Mouse (Mus musculus) neural tube, embryonic 12.5 days (tissue): ENCODE results near the gene Aldh1l1. TPM values are rescaled to one million over a fixed set of nuclear protein-coding genes. Genes with fewer than 3 reads are reported as not detected.

ENCODE experiments used
- ATAC-seq: fragments of 200-750 bp; cut with Nextera tagmentation; 2 replicates; pipeline ENCODE4 v1.8.0; 2017; ENCODE audit warnings: low read depth, mild to moderate bottlenecking, moderate TSS enrichment, moderate library complexity; ENCODE audit not compliant: low FRiP score
- H3K27ac ChIP-seq: fragments of 300-500 bp; sonication (generic); 2 replicates; pipeline ENCODE4 v1.5.1; 2016
- H3K27me3 ChIP-seq: fragments of 300-500 bp; sonication (generic); replicated peaks from 2 replicates; pipeline ENCODE4 v1.6.1; 2016; ENCODE audit warnings: mild to moderate bottlenecking
- H3K36me3 ChIP-seq: fragments of 300-500 bp; sonication (generic); 2 replicates; pipeline ENCODE4 v1.6.1; 2016; ENCODE audit warnings: mild to moderate bottlenecking
- H3K4me1 ChIP-seq: fragments of 300-500 bp; sonication (generic); 2 replicates; pipeline ENCODE4 v1.6.1; 2016
- H3K4me2 ChIP-seq: fragments of 300-500 bp; sonication (generic); replicated peaks from 2 replicates; pipeline ENCODE4 v1.6.1; 2016; ENCODE audit warnings: mild to moderate bottlenecking
- H3K4me3 ChIP-seq: fragments of 300-500 bp; sonication (generic); 2 replicates; pipeline ENCODE4 v1.5.1; 2016
- H3K9ac ChIP-seq: fragments of 300-500 bp; sonication (generic); 2 replicates; pipeline ENCODE4 v1.6.1; 2016; ENCODE audit warnings: mild to moderate bottlenecking
- H3K9me3 ChIP-seq: fragments of 300-500 bp; sonication (generic); 2 replicates; pipeline ENCODE4 v1.6.1; 2016; ENCODE audit warnings: mild to moderate bottlenecking
- WGBS: fragments of 180-500 bp; shearing (Covaris S2); methylation state at CpG from one replicate; pipeline ENCODE4 v1.1.7; 2016; 5-methylcytosine and 5-hydroxymethylcytosine counted together
- polyA plus RNA-seq: library from polyadenylated mRNA; unstranded; fragments of >200 nt; fragmentation: Nextera tagmentation; extraction: Ambion mirVana; gene quantifications from 2 replicates; pipeline ENCODE4 v1.2.1, GENCODE M21; 2016

Gene Aldh1l1
- polyA plus RNA-seq, 1 experiment from 2014 or later: 9.5 TPM

DNA sequence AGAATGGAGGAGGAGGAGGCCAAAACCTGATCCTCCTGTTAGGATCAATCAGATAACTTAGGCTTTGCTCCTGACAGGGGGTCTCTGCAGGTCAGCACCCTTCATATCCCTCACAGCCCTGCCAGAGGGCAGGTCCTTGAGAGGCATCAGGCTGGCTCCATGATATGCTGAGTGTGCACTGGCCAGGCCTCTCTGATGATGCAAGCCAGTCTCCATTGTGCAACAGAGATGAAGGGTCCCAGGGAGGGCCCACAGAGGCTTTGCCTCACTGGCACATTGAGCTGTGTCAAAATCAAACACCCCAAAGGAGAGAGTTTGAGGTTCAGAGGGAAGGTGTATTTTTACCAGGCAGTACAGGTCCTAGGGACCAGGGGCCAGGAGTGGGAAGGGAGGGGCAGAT lies 28.1 kb downstream of the Aldh1l1 start:
- H3K9ac ChIP-seq: no peak overlapping the region
- no peak overlapping the region for H3K27ac ChIP-seq
- H3K4me1 ChIP-seq: no peaks in the 10 kb centered on the region
- no peak overlapping the region for H3K4me2 ChIP-seq
- H3K4me3 ChIP-seq: no peak overlapping the region
- ATAC-seq: no peak
- H3K9me3 ChIP-seq: no peaks in the 10 kb centered on the region
- no peaks in the 10 kb centered on the region for H3K36me3 ChIP-seq
- no peaks in the 10 kb centered on the region for H3K27me3 ChIP-seq

DNA sequence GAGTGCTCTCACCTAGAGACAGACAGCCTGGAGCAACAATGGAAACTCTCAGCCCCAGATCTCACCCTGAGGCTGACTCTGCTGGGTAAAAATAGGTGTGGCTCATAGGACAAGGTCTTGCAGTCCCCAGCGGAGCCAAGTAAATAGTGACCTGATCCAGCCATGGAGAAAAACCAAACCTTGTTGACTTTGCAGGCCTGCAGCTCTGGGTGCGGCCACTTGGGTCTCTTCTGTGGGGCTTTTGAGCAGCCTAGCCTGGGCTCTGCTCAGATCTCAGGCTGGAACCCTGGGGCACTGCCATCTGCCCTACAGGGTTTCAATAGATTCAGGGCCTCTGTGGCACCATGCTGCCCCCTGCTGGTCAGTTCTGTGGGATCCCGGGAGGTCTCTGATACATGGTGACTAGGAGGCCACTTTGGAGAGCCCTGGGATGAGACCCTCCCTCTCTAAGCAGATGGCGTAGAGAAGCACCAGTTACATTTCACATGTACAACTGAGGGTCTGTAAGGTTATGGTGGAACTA lies 28.7 kb downstream of the Aldh1l1 start:
- 57% methylated on average over 4 of the region's 4 CpGs for WGBS
- Histone ChIP-seq H3K27me3 (no peaks in the 10 kb centered on the region), H3K27ac (no peak overlapping the region), H3K36me3 (no peaks in the 10 kb centered on the region), H3K4me1 (no peaks in the 10 kb centered on the region), H3K9ac (no peak overlapping the region), H3K4me3 (no peak overlapping the region), H3K4me2 (no peak overlapping the region), H3K9me3 (no peaks in the 10 kb centered on the region)
- peak; percentile 76 for ATAC-seq

DNA sequence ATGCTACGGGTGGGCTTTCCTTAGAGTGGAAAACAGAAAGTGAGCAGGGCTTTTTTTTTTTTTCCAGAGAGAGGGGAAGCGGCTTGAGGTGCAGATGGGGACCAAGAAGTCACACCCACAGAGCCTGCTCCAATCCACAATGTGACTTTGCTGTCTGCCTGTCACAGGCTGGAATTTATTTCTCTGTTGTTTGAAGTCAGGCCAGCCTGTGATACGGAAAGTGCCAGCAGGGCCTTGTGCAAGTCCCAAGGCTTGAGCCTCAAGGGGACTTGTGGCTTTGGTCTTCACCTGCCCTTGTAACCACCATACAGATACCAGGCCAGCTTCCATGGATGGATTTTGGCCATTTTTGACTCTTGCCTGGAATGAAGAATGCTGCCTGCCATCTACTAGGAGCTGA lies 32.7 kb downstream of the Aldh1l1 start:
- Histone ChIP-seq H3K9me3 (no peaks in the 10 kb centered on the region), H3K4me3 (no peak overlapping the region), H3K36me3 (no peaks in the 10 kb centered on the region), H3K4me1 (no peaks in the 10 kb centered on the region), H3K9ac (no peak overlapping the region), H3K27me3 (no peaks in the 10 kb centered on the region), H3K4me2 (no peak overlapping the region), H3K27ac (no peak overlapping the region)
- WGBS: 60% methylated on average over 3 of the region's 3 CpGs
- ATAC-seq: no peak

DNA sequence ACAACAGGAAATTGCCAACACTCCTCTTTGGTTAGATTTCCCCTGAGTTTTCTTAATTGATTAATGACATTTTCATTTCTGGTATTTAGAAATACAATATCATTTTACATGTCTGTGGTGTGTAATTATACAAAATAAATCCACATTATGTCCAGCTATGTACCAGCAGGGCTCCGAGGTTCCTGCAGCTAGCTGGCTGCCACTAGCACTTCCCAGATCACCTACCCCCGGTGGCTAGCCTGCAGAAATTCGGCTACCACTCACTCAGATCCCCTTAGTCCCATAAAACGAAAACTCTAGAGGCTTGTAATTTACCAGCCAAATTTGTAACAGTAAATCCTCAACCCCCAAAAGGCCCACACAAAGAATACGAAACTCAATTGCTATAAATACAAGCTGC lies 33.1 kb downstream of the Aldh1l1 start:
- WGBS: 51% methylated on average over 5 of the region's 5 CpGs
- Histone ChIP-seq H3K9me3 (no peaks in the 10 kb centered on the region), H3K4me2 (no peak overlapping the region), H3K36me3 (no peaks in the 10 kb centered on the region), H3K27ac (no peak overlapping the region), H3K9ac (no peak overlapping the region), H3K4me3 (no peak overlapping the region), H3K27me3 (no peaks in the 10 kb centered on the region), H3K4me1 (no peaks in the 10 kb centered on the region)
- no peak for ATAC-seq

DNA sequence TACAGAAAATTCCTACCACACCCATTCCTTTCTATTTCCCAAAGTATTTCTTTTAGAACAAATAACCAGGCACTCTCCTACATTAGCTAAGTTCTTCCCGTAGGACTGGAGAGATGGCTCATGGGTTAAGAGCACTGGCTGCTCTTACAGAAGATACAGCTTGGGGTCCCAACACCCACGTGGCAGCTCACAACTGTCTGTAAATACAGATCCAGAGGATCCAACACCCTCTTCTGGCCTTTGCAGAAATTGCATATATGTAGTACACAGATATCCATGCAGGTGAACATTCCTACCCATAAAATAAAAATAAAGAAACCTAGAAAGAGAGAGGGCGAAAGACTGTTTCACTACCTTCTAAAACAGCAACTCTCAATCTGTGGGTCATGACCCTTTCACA lies 40.2 kb downstream of the Aldh1l1 start:
- Histone ChIP-seq H3K9ac (no peak overlapping the region), H3K4me2 (no peak overlapping the region), H3K36me3 (no peaks in the 10 kb centered on the region), H3K4me1 (no peaks in the 10 kb centered on the region), H3K4me3 (no peak overlapping the region), H3K27me3 (no peaks in the 10 kb centered on the region), H3K27ac (no peak overlapping the region), H3K9me3 (no peaks in the 10 kb centered on the region)
- WGBS: 71% methylated on average over 3 of the region's 3 CpGs
- no peak for ATAC-seq

DNA sequence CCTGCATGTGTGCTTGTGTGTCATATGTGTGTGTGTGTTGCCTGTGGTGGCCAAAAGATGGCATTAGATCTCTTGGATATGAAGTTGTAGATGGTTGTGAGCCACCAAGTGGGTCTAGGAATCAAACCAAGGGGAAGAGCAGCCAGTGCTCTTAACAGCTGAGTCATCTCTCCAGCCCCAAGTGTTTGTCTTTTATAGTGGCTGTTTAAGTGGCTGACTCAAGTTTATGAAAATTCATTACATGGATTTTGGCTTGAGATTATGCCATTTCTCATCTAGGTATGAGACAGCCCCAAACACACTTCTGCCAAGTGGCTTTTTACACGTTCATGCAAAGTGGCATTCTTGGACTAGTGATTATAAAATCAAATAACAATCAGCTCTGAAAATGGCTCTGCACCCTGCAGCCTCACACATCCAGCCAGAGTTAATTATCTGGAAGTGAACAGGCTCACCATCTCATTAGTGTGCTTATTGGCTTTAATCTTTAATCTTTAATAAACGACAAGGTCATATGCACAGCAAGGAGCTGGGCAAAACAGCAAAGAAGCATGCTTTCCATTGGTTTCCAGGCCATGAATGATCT lies 43.3 kb downstream of the Aldh1l1 start:
- ATAC-seq: no peak
- Histone ChIP-seq H3K27ac (no peak overlapping the region), H3K27me3 (no peaks in the 10 kb centered on the region), H3K4me3 (no peak overlapping the region), H3K9ac (no peak overlapping the region), H3K4me1 (no peaks in the 10 kb centered on the region), H3K4me2 (no peak overlapping the region), H3K36me3 (no peaks in the 10 kb centered on the region), H3K9me3 (no peaks in the 10 kb centered on the region)
- WGBS: 65% methylated on average over 2 of the region's 2 CpGs

DNA sequence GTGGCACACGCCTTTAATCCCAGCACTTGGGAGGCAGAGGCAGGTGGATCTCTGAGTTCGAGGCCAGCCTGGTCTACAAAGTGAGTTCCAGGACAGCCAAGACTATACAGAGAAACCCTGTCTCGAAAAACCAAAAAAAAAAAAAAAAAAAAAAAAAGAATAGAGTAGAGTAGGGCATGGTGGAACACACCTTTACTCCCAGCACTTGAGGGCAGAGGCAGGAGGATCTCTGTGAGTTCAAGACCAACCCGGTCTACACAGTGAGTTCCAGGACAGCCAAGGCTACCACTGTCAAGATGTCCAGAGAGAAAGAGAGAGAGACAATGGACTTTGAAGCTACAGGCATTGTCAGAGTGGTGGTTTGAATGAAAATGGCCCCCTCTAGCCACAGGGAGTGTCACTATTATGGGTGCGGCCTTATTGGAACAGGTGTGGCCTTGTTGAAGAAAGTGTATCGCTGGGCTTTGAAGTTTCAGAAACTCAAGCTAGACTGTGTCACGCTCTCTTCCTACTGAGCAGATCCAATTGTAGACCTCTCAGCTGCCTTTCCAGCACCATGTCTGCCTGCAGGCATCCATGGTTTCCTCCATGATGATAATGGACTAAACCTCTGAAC lies 46.5 kb downstream of the Aldh1l1 start:
- H3K4me2 ChIP-seq: no peak overlapping the region
- H3K9ac ChIP-seq: no peak overlapping the region
- H3K4me1 ChIP-seq: no peaks in the 10 kb centered on the region
- H3K4me3 ChIP-seq: no peak overlapping the region
- WGBS: 96% methylated on average over 6 of the region's 7 CpGs
- no peaks in the 10 kb centered on the region for H3K27me3 ChIP-seq
- no peaks in the 10 kb centered on the region for H3K36me3 ChIP-seq
- no peak for ATAC-seq
- H3K9me3 ChIP-seq: no peaks in the 10 kb centered on the region
- no peak overlapping the region for H3K27ac ChIP-seq

DNA sequence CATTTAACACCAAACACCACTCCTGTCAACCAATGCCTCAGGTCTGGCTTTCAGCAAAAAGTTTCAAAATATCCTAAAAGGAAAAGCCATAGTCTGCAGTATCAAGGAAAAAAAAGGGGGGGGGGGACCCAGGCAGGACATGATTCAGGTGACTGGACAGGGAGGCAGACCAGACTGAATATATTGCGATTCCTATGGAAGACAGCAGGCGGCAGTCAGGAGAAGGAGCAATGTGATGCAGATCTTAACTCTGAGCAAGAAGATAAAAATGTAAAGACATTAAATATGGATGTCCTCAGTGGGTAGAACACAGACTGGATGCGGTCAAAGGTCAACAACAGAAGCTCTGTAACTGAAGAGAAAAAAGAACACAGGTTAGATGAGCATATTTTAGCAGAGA lies 47.3 kb downstream of the Aldh1l1 start:
- 85% methylated on average over 3 of the region's 3 CpGs for WGBS
- ATAC-seq: no peak
- Histone ChIP-seq H3K9ac (no peak overlapping the region), H3K4me2 (no peak overlapping the region), H3K27ac (no peak overlapping the region), H3K36me3 (no peaks in the 10 kb centered on the region), H3K9me3 (no peaks in the 10 kb centered on the region), H3K27me3 (no peaks in the 10 kb centered on the region), H3K4me3 (no peak overlapping the region), H3K4me1 (no peaks in the 10 kb centered on the region)

DNA sequence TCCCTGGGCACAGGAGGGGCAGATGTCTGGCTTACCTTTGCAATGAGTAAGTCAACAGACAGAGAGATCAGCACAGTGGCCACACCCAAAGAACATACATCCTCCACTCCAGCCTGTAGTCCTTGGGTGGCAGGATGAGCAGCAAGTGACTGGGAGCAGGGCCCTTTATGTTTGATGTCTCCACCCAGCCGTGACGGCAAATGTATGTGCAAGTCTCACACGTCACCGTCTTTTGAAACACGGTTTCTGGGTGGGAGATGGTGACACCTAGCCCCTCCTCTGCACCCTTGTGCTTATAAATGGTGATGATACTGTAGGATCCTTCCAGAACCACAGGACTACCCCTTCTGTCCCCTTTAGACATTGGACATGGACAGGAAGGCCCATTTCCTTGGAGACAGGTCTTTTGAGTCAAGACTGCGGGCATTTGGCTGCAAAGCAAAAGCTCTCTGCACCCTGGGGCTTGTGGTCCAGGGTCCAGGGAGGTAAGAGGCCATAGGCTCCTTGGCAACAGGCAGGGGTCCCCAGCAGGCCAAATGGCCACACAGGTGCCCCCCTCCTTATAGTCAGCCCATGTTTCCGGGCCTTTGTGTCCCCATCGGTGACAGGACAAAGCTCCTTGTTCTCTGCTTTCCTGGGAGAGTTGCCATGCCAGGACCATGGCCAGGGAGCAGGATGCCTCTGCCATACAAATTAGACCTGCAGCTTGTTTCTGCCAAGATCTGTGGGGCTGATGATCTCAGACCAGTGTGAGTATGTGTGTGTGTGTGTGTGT lies 48.7 kb downstream of the Aldh1l1 start:
- Histone ChIP-seq H3K4me3 (no peak overlapping the region), H3K27ac (no peak overlapping the region), H3K4me1 (no peaks in the 10 kb centered on the region), H3K9me3 (no peaks in the 10 kb centered on the region), H3K4me2 (no peak overlapping the region), H3K27me3 (no peaks in the 10 kb centered on the region), H3K9ac (no peak overlapping the region), H3K36me3 (no peaks in the 10 kb centered on the region)
- 70% methylated on average over 8 of the region's 8 CpGs for WGBS
- ATAC-seq: peak; percentile 44; the same call in 1 of the 2 replicates

DNA sequence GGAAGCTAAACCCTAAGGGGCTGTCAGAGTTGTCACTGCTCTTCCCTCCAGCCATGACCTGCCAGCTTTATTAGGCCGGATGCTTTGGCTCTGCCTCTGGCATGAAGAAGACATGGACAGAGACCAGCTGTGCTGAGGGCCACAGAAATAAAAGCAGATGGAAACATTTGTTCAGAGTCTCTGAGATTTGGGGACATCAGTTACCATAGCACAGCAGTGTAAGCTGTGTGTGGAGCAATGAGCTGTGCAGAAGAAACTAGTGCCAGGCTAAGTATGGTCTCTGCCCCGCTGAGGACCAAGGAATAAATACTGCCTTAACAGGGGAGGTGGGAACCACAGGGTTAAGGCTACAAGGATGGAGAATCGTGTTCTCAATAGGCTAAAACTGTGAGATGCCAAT lies 50.6 kb downstream of the Aldh1l1 start:
- Histone ChIP-seq H3K36me3 (no peaks in the 10 kb centered on the region), H3K9me3 (no peaks in the 10 kb centered on the region), H3K4me2 (no peak overlapping the region), H3K27ac (no peak overlapping the region), H3K9ac (no peak overlapping the region), H3K4me1 (no peaks in the 10 kb centered on the region), H3K27me3 (no peaks in the 10 kb centered on the region), H3K4me3 (no peak overlapping the region)
- WGBS: 80% methylated on average over 3 of the region's 3 CpGs
- no peak for ATAC-seq

DNA sequence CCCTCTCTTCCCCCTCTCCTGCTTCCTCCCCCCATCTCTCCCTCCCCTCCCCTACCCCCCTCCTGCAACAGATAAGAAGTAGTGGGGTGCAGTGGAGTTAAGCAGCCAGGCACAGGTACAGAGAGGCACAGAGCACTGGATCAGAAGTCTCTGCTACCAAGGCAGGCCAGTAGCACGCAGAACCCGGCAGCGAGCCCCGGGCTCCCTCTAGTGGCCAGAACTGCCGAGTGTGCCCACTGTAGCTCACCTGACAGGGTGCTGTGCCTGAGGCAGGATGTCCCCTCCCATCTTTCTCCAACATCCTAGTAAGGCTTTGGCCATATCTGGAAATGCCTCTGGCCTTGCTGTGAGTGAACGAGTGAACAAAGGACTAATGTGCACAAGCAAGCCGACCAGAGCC lies 51.7 kb downstream of the Aldh1l1 start:
- H3K4me3 ChIP-seq: no peak overlapping the region
- no peak overlapping the region for H3K4me2 ChIP-seq
- H3K27ac ChIP-seq: no peak overlapping the region
- H3K9me3 ChIP-seq: no peaks in the 10 kb centered on the region
- WGBS: 9% methylated on average over 7 of the region's 7 CpGs
- H3K27me3 ChIP-seq: no peaks in the 10 kb centered on the region
- H3K4me1 ChIP-seq: no peaks in the 10 kb centered on the region
- H3K9ac ChIP-seq: no peak overlapping the region
- peak; percentile 38; the same call in 1 of the 2 replicates for ATAC-seq
- no peaks in the 10 kb centered on the region for H3K36me3 ChIP-seq

DNA sequence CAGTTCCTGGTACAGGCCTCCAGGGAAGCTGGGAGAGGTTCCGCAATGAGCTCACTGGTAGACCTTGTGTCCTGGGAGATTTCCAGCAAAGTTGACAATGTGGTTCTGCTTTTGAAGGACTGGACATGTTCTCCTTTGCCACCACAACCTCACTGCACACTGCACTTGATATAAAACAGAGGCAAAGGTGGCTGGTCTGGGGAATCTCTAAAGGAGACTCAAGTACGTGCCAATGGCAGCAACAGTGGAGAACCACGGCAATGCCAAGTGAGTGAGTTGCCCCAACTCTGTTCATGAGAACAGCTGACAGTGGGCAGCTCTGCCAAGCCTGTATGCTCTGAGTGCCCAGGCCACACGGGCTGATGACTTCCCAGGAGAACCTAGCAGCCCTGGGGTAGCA lies 53.0 kb downstream of the Aldh1l1 start:
- WGBS: 92% methylated on average over 4 of the region's 4 CpGs

More for the DNA sequence above, 53.0 kb downstream of the Aldh1l1 start:
- no peak overlapping the region for H3K4me3 ChIP-seq
- no peak for ATAC-seq
- no peaks in the 10 kb centered on the region for H3K36me3 ChIP-seq
- H3K27me3 ChIP-seq: no peaks in the 10 kb centered on the region
- H3K9ac ChIP-seq: no peak overlapping the region
- H3K4me2 ChIP-seq: no peak overlapping the region
- H3K4me1 ChIP-seq: no peaks in the 10 kb centered on the region
- H3K9me3 ChIP-seq: no peaks in the 10 kb centered on the region
- H3K27ac ChIP-seq: no peak overlapping the region
